Mouse (Mus musculus) embryonic facial prominence, embryonic 12.5 days (tissue): ENCODE data around the gene Ptpn22. TPM values are rescaled to one million over a fixed set of nuclear protein-coding genes. Genes with fewer than 3 reads are reported as not detected.
A peak's percentile ranks its signal among the peaks of the same experiment; 100 is the strongest.

Source experiments
- ATAC-seq: fragments of 200-750 bp; cut with Nextera tagmentation; 2 replicates; pipeline ENCODE4 v1.8.0; 2017; ENCODE audit not compliant: insufficient number of reproducible peaks, insufficient read depth, low FRiP score, low TSS enrichment
- H3K27ac ChIP-seq: fragments of 300-500 bp; sonication (generic); 2 replicates; pipeline ENCODE4 v1.5.1; 2016; ENCODE audit warnings: mild to moderate bottlenecking
- H3K27me3 ChIP-seq: fragments of 300-500 bp; sonication (generic); 2 replicates; pipeline ENCODE4 v1.6.1; 2016; ENCODE audit warnings: mild to moderate bottlenecking, moderate library complexity
- H3K36me3 ChIP-seq: fragments of 300-500 bp; sonication (generic); 2 replicates; pipeline ENCODE4 v1.6.1; 2016; ENCODE audit warnings: mild to moderate bottlenecking
- H3K4me1 ChIP-seq: fragments of 300-500 bp; sonication (generic); 2 replicates; pipeline ENCODE4 v1.6.1; 2016
- H3K4me2 ChIP-seq: fragments of 300-500 bp; sonication (generic); replicated peaks from 2 replicates; pipeline ENCODE4 v1.6.1; 2016; ENCODE audit warnings: mild to moderate bottlenecking, moderate library complexity
- H3K4me3 ChIP-seq: fragments of 300-500 bp; sonication (generic); 2 replicates; pipeline ENCODE4 v1.5.1; 2016; ENCODE audit warnings: mild to moderate bottlenecking
- H3K9ac ChIP-seq: fragments of 300-500 bp; sonication (generic); 2 replicates; pipeline ENCODE4 v1.6.1; 2016; ENCODE audit warnings: mild to moderate bottlenecking, moderate library complexity
- H3K9me3 ChIP-seq: fragments of 300-500 bp; sonication (generic); 2 replicates; pipeline ENCODE4 v1.6.1; 2016; ENCODE audit warnings: mild to moderate bottlenecking, moderate library complexity
- WGBS: fragments of 180-500 bp; shearing (Covaris S2); methylation state at CpG from one replicate; pipeline ENCODE4 v1.1.7; 2016; 5-methylcytosine and 5-hydroxymethylcytosine counted together
- polyA plus RNA-seq: library from polyadenylated mRNA; unstranded; fragments of >200 nt; fragmentation: Nextera tagmentation; extraction: Ambion mirVana; gene quantifications from 2 replicates; pipeline ENCODE4 v1.2.1, GENCODE M21; 2016

Ptpn22 gene
- polyA plus RNA-seq, 1 experiment from 2014 or later = 0.37 TPM

DNA sequence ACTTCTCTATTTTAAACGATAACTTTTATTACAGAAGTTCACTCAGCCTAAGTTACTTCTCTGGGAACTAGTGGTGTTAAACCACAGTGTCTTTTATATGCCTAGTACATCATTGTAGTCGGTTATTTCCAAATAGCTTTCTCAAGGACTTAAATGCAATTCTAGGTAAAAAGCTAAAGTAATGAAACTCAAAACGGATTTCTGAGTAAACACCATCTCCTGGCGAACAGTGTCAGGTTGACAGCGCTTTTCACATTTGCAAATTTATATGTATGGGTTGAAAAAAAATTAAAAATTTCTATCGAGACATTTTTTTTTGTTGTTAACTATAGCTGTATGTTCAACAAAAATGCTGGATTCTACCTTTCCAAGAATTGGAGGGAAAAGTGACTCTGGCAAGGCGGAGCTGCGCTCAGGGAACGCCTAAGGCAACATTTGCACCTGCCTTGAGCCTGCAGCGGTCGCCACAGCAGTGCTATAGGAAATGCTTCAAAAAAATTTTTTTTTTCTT is 53.9 kb downstream of the Ptpn22 start:
- Histone ChIP-seq H3K9ac (peak overlapping the region; percentile 93; the same call in 1 of the 2 replicates), H3K27me3 (no peaks in the 10 kb centered on the region), H3K27ac (peak overlapping the region; percentile 87), H3K9me3 (no peaks in the 10 kb centered on the region), H3K4me3 (peak overlapping the region; percentile 97), H3K36me3 (no peaks in the 10 kb centered on the region), H3K4me2 (peak overlapping the region; percentile 65), H3K4me1 (peaks cover 11% of the 10 kb centered on the region)
- ATAC-seq = no peak
- WGBS = 10% methylated on average over 11 of the region's 11 CpGs

DNA sequence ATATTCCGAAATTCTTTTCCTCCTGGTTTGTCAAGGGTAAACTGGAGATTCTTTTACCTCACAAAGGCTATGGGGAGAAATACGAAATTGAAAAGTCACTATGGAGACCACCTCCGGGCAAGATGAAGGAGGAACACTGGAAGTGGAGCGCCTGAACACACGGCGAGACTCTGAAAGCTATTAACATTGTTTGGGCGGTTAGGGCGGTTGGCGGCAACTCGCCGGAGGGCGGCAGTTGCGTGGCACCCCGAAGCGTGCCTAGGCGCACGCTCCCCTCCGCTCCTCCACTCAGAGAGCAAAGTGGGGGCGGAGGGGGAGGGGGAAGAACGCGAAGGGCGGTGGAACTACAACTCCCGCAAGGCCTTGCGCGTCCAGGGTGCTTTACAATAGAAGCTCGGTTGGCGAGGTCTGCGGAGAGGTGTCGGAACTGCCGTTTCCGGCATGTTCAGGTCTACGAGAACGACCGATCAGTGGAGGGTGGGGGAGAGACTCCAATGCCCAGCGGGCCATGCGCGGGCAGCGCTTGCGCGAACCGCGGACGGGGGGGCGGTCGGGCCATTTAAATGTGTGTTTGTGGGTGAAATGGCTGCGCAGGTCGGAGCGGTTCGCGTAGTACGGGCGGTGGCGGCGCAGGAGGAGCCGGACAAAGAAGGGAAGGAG is 54.5 kb downstream of the Ptpn22 start, which contains the start of gene Rsbn1:
Gene Rsbn1, plus strand, starts transcription at position 111 of the 660 bp plus-strand sequence.
- WGBS = under 1% methylated on average over 45 of the region's 55 CpGs
- peak within 1 kb of the TSS; percentile 65 for H3K4me2 ChIP-seq
- ATAC-seq = peak; percentile 100
- peak within 1 kb of the TSS; percentile 93 for H3K9ac ChIP-seq
- H3K4me1 ChIP-seq = peaks cover 11% of the 10 kb centered on the region
- no peaks in the 10 kb centered on the region for H3K27me3 ChIP-seq
- H3K4me3 ChIP-seq = peak within 1 kb of the TSS; percentile 97
- H3K9me3 ChIP-seq = no peaks in the 10 kb centered on the region
- peak within 1 kb of the TSS; percentile 87 for H3K27ac ChIP-seq
- H3K36me3 ChIP-seq = no peaks in the 10 kb centered on the region

DNA sequence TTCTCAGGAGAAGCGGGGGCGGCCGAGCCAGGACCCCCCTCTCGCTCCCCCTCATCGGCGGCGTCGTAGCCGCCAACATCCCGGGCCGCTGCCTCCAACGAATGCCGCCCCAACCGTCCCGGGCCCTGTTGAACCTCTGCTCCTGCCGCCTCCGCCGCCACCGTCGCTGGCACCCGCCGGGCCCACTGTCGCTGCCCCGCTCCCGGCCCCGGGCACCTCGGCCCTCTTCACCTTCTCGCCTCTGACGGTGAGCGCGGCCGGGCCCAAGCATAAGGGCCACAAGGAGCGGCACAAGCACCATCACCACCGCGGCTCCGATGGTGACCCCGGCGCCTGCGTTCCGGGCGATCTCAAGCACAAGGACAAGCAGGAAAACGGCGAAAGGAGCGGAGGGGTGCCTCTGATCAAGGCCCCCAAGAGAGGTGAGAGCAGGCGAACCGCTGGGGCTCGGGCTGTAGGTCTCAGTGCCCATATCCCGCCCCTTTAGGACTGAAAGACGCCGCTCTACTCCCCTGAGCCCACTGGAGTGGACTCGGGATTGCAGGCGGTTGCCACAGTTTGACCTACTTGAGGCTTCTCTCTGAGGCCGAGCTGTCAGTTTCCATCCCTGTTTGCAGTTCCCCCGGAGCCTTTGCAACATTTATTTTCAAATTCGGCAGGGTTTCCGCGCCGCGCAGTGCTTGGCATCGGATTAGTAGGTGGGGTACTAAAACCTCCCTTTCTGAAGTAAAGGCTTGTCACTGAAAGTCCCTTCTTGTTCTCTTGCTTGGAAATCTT is 55.3 kb downstream of the Ptpn22 start:
- Histone ChIP-seq H3K4me2 (peak overlapping the region; percentile 65), H3K9ac (peak overlapping the region; percentile 93), H3K9me3 (no peaks in the 10 kb centered on the region), H3K4me1 (peaks cover 11% of the 10 kb centered on the region), H3K36me3 (no peaks in the 10 kb centered on the region), H3K27ac (peak overlapping the region; percentile 87), H3K4me3 (peak overlapping the region; percentile 97), H3K27me3 (no peaks in the 10 kb centered on the region)
- ATAC-seq = peak; percentile 37
- WGBS = under 1% methylated on average over 59 of the region's 60 CpGs

DNA sequence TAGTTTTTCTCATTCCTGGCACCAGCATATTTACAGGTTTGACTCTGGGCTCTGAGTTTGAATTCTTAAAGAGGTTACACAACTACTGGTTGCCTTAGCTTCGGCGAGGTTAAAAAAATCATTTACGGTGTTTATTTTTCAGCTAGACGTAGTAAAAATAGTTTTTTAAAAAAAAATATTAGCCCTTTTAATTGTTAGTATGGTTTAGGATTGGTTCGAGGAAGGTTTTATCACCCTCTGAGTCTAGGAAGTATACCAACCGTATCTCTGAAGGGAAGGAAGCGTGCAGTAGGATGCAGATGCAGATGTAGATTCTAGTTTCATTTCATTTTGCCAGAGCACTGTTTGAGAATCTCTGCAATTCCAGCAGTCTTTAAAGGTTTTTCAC is 55.9 kb downstream of the Ptpn22 start:
- Histone ChIP-seq H3K27me3 (no peaks in the 10 kb centered on the region), H3K9me3 (no peaks in the 10 kb centered on the region), H3K4me1 (peaks cover 11% of the 10 kb centered on the region), H3K9ac (peak overlapping the region; percentile 93), H3K27ac (no peak overlapping the region), H3K4me2 (peak overlapping the region; percentile 65), H3K36me3 (no peaks in the 10 kb centered on the region), H3K4me3 (peak overlapping the region; percentile 97)
- 6% methylated on average over 7 of the region's 7 CpGs for WGBS
- no peak for ATAC-seq

DNA sequence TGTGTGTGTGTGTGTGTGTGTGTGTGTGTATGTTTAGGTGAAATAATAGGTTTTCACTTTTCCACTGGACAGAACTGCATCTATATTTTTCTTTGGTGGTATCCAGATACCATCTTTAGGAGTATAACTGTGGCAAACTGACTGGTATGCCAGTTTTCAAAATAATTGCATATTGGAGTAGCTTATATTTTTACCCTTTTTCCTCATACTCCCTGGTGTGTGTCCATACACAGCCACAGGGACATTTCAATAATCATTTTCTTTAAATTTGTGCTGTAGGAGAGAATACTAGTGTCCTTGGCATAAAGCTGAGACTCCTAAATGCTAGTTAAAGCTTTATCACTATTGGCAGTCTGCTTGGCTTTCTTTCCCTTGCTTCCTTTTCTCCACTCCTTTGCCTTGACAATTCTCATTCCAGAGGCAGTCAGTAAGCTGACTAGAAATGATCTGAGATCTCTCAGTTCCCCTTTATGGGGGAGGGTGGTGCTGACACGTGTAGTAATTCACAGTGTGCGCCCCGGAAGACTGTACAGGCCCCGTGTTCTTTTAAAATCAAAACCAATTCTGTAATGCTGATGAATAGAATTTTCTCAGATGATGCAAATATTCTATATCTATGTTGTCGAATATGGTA is 56.7 kb downstream of the Ptpn22 start:
- no peak overlapping the region for H3K27ac ChIP-seq
- WGBS = 52% methylated on average over 5 of the region's 5 CpGs
- H3K9ac ChIP-seq = peak overlapping the region; percentile 15; the same call in 1 of the 2 replicates
- H3K27me3 ChIP-seq = no peaks in the 10 kb centered on the region
- no peaks in the 10 kb centered on the region for H3K9me3 ChIP-seq
- H3K4me2 ChIP-seq = peak overlapping the region; percentile 65
- H3K4me3 ChIP-seq = peak overlapping the region; percentile 97
- peaks cover 11% of the 10 kb centered on the region for H3K4me1 ChIP-seq
- ATAC-seq = no peak
- no peaks in the 10 kb centered on the region for H3K36me3 ChIP-seq

GRCm38 (mm10) chr3:103916839-103917237 is 57.2 kb downstream of the Ptpn22 start:
- ATAC-seq = no peak
- no peaks in the 10 kb centered on the region for H3K36me3 ChIP-seq
- peaks cover 11% of the 10 kb centered on the region for H3K4me1 ChIP-seq
- peak overlapping the region; percentile 15; the same call in 1 of the 2 replicates for H3K9ac ChIP-seq
- no peaks in the 10 kb centered on the region for H3K27me3 ChIP-seq
- no peak overlapping the region for H3K27ac ChIP-seq
- H3K4me2 ChIP-seq = peak overlapping the region; percentile 65
- peak overlapping the region; percentile 97 for H3K4me3 ChIP-seq
- WGBS = 62% methylated on average over 3 of the region's 3 CpGs
- H3K9me3 ChIP-seq = no peaks in the 10 kb centered on the region

GRCm38 (mm10) chr3:103920094-103920493 is 60.5 kb downstream of the Ptpn22 start:
- Histone ChIP-seq H3K4me3 (no peak overlapping the region), H3K27me3 (no peaks in the 10 kb centered on the region), H3K9ac (no peak overlapping the region), H3K27ac (no peak overlapping the region), H3K4me1 (peaks cover 20% of the 10 kb centered on the region), H3K36me3 (no peaks in the 10 kb centered on the region), H3K4me2 (no peak overlapping the region), H3K9me3 (no peaks in the 10 kb centered on the region)
- 88% methylated on average over 1 of the region's 1 CpGs for WGBS
- ATAC-seq = no peak

- no peak overlapping the region for H3K4me2 ChIP-seq
- no peaks in the 10 kb centered on the region for H3K36me3 ChIP-seq
- peaks cover 9% of the 10 kb centered on the region; the same call in 1 of the 2 replicates for H3K4me1 ChIP-seq
- no peak overlapping the region for H3K4me3 ChIP-seq
- WGBS = 78% methylated on average over 3 of the region's 3 CpGs
- no peak overlapping the region for H3K9ac ChIP-seq
- no peaks in the 10 kb centered on the region for H3K9me3 ChIP-seq
- no peaks in the 10 kb centered on the region for H3K27me3 ChIP-seq
- ATAC-seq = no peak
- H3K27ac ChIP-seq = no peak overlapping the region
Measured at GRCm38 (mm10) chr3:103925302-103925701, 65.7 kb downstream of the Ptpn22 start.

DNA sequence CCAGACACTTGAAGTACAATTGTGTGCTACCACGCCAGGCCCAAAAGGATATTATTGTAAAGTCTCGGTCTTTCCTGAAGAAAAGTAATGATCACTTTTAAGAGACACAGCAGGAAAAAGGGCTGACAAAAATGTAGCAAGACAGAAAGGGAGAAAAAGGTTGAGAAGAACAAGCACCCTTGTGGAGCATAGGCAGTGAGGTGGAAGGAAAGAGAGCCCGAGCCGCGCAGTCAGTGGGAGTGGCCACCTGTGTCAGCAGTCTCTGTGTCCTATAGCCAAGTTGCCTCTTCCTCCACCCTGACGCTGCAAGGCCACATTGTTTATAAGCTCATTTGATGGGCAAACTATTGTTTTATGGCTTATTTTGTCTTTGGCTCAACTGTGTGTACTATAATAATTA is 67.9 kb downstream of the Ptpn22 start:
- WGBS = 69% methylated on average over 6 of the region's 6 CpGs

DNA sequence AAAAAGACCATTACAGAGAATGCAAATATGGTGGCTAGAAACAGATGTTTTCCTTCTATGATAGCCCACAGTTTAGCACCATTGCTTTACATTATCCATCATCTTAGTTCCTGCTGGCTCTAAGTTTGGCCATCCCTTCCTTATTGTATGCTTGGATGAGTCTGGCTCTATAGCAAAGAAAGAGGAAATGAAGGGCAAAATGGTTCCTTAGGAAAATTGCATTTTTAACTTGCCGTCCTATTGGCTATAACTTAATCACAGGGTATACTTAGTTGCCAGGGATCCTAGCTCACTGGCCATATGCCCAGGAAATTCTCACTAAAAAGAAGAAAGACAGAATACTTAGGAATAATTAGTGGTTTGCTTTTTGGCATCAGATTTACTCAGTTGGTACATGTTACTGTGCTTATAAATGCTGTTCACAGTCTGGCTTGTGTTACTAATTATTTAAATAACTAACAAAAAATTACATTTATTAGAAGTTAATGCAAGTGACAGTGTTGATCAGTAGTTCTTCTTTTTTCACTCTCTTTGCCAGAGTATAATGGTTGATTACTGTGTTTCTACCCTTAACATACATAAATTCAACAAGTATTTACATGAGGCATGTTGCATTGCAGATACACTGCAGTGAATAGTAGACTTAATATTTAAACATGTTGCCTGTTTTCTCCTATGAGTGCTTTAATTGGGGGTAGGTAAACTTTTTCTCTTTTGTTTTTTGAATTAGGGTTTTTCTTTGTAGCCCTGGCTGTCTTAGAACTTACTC is 85.4 kb downstream of the Ptpn22 start:
- Histone ChIP-seq H3K27me3 (no peaks in the 10 kb centered on the region), H3K9me3 (no peaks in the 10 kb centered on the region), H3K4me3 (no peak overlapping the region), H3K36me3 (no peaks in the 10 kb centered on the region), H3K9ac (no peak overlapping the region), H3K27ac (no peak overlapping the region), H3K4me1 (no peaks in the 10 kb centered on the region), H3K4me2 (no peak overlapping the region)
- 71% methylated on average over 1 of the region's 1 CpGs for WGBS
- no peak for ATAC-seq

More for the DNA sequence above, 67.9 kb downstream of the Ptpn22 start:
- H3K27ac ChIP-seq = no peak overlapping the region
- H3K9ac ChIP-seq = no peak overlapping the region
- H3K4me1 ChIP-seq = 0 out of 2 replicates have a peak, but pooled peaks cover 4% of the 10 kb centered on the region
- H3K4me2 ChIP-seq = no peak overlapping the region
- H3K36me3 ChIP-seq = peaks cover 10% of the 10 kb centered on the region; the same call in 1 of the 2 replicates
- ATAC-seq = no peak
- no peaks in the 10 kb centered on the region for H3K27me3 ChIP-seq
- H3K4me3 ChIP-seq = no peak overlapping the region
- H3K9me3 ChIP-seq = no peaks in the 10 kb centered on the region

DNA sequence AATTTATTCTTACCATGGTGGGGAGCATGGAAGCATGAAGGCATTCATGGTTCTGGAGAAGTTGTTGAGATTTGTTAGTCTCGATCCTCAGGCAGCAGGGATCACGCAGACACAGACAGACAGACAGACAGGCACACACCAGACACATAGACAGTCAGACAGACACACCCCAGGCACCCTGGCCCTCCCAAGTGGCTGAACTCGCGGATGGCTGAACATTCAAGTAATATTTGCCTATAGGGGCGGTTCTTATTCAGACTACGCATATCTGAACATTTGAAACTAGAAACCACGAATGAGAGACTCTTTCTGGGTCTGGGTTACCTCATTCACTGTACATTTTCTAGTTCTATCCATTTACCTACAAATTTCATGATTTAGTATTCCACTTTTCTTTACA is 89.1 kb downstream of the Ptpn22 start:
- ATAC-seq = no peak
- Histone ChIP-seq H3K9ac (no peak overlapping the region), H3K4me3 (no peak overlapping the region), H3K9me3 (no peaks in the 10 kb centered on the region), H3K4me1 (no peaks in the 10 kb centered on the region), H3K4me2 (no peak overlapping the region), H3K27ac (no peak overlapping the region), H3K27me3 (no peaks in the 10 kb centered on the region), H3K36me3 (no peaks in the 10 kb centered on the region)
- 89% methylated on average over 7 of the region's 7 CpGs for WGBS
